Mouse (Mus musculus) CH12.LX (cell line): ENCODE results near the gene Defb33. TPM values are rescaled to one million over a fixed set of nuclear protein-coding genes. Genes with fewer than 3 reads are reported as not detected.

Source experiments
- DNase-seq: peaks from one replicate; pipeline ENCODE4 v3.0.0-alpha.2; 2013; ENCODE audit errors: extremely low read depth
- H3K27ac ChIP-seq: 2 replicates; pipeline ENCODE4 v1.5.1; 2012; ENCODE audit warnings: low read depth, mild to moderate bottlenecking, control low read depth, moderate library complexity; ENCODE audit not compliant: insufficient read depth
- H3K27me3 ChIP-seq: replicated peaks from 2 replicates; pipeline ENCODE3; 2012; ENCODE audit warnings: inconsistent platforms
- H3K36me3 ChIP-seq, 2 experiments: replicated peaks in 1 of 2; 2 replicates each; pipeline versions ENCODE3 to v1.6.1; 2012; ENCODE audit warnings: inconsistent platforms in 1 of 2, low read length in 1 of 2, mild to moderate bottlenecking in 1 of 2, mixed read lengths in 1 of 2, moderate library complexity in 1 of 2; ENCODE audit not compliant: control insufficient read depth in 1 of 2, insufficient read depth in 1 of 2
- H3K4me1 ChIP-seq, 2 experiments: 2 replicates each; pipeline ENCODE4 v1.6.1; 2012; ENCODE audit warnings: inconsistent platforms in 1 of 2, moderate library complexity in 1 of 2; ENCODE audit not compliant: insufficient read depth in 2 of 2, control insufficient read depth in 1 of 2
- H3K4me2 ChIP-seq: 2 replicates; pipeline ENCODE4 v1.6.1; 2012; ENCODE audit warnings: low read depth, mild to moderate bottlenecking, control low read depth; ENCODE audit not compliant: poor library complexity, insufficient read depth, severe bottlenecking
- H3K4me3 ChIP-seq, 3 experiments: fragments of 150-350 bp in 1 of 3; sonication (generic) in 1 of 3; replicated peaks in 1 of 3; 2 replicates each; pipeline versions ENCODE3 to v1.5.1; 2011 to 2012; ENCODE audit warnings: low read depth in 2 of 3, low read length in 2 of 3, mild to moderate bottlenecking in 2 of 3, moderate library complexity in 2 of 3, control low read depth in 1 of 3, improper control_type of control experiment in 1 of 3, inconsistent platforms in 1 of 3, mixed read lengths in 1 of 3; ENCODE audit not compliant: poor library complexity in 1 of 3
- H3K79me2 ChIP-seq: replicated peaks from 2 replicates; pipeline ENCODE4 v1.6.1; 2012; ENCODE audit warnings: mild to moderate bottlenecking, moderate library complexity; ENCODE audit not compliant: control insufficient read depth, poor library complexity, insufficient read depth, severe bottlenecking; ENCODE audit errors: extremely low read depth
- H3K9ac ChIP-seq: 2 replicates; pipeline ENCODE4 v1.6.1; 2012; ENCODE audit warnings: low read depth, mild to moderate bottlenecking, control low read depth, moderate library complexity; ENCODE audit not compliant: insufficient read depth
- H3K9me3 ChIP-seq: replicated peaks from 2 replicates; pipeline ENCODE3; 2012; ENCODE audit warnings: low read length, inconsistent platforms, mixed read lengths
- CTCF ChIP-seq, 2 experiments: IDR thresholded peaks in 1 of 2; conservative IDR thresholded peaks in 1 of 2; 2 replicates each; pipeline ENCODE4 v1.5.1; 2011 to 2012; ENCODE audit warnings: low read depth in 2 of 2, low read length in 2 of 2, improper control_type of control experiment in 1 of 2, inconsistent platforms in 1 of 2, mild to moderate bottlenecking in 1 of 2, moderate library complexity in 1 of 2
- PAX5 ChIP-seq: IDR thresholded peaks from 2 replicates; pipeline ENCODE4 v1.6.1; 2012; ENCODE audit warnings: low read length, inconsistent platforms, mixed read lengths
- POLR2AphosphoS2 ChIP-seq: IDR thresholded peaks from 2 replicates; pipeline ENCODE4 v1.6.1; 2011; ENCODE audit warnings: low read depth, low read length, improper control_type of control experiment
- RCOR1 ChIP-seq: conservative IDR thresholded peaks from 2 replicates; pipeline ENCODE4 v1.6.1; 2012; ENCODE audit warnings: low read depth, mild to moderate bottlenecking, inconsistent platforms, low read length, improper control_type of control experiment
- TBP ChIP-seq: conservative IDR thresholded peaks from 2 replicates; pipeline ENCODE4 v1.6.1; 2011; ENCODE audit warnings: low read depth, low read length, improper control_type of control experiment
- TCF12 ChIP-seq: IDR thresholded peaks from 2 replicates; pipeline ENCODE4 v1.6.1; 2014; ENCODE audit warnings: low read depth, mild to moderate bottlenecking, inconsistent platforms, low read length, improper control_type of control experiment
- ZNF384 ChIP-seq: IDR thresholded peaks from 2 replicates; pipeline ENCODE4 v1.6.1; 2012; ENCODE audit warnings: low read depth, low read length, improper control_type of control experiment, inconsistent platforms
- dilution Hi-C: fragments of 300-500 bp; cut with MboI; formaldehyde crosslinking; loops from 2 replicates; pipeline ENCODE4 v1.14.3; 2020; ENCODE audit warnings: low sequenced_read_pairs; ENCODE audit not compliant: extremely low pct_unique_long_range_greater_than_20kb, extremely low pct_ligation_motif_present
- in situ Hi-C: fragments of 300-500 bp; cut with MboI; formaldehyde crosslinking; loops from 3 replicates; pipeline ENCODE4 v1.14.3; 2019; ENCODE audit warnings: low sequenced_read_pairs, low pct_ligation_motif_present, low pct_unique_long_range_greater_than_20kb, mixed read lengths
- polyA plus RNA-seq: library from polyadenylated mRNA; unstranded; fragments of >175 nt; gene quantifications from 2 replicates; pipeline ENCODE4 v1.2.1, GENCODE M21; 2012; ENCODE audit warnings: low read depth; ENCODE audit not compliant: insufficient read length
- total RNA-seq, 2 experiments: library from RNA; depleted of rRNA; stranded (reverse); fragments of 300-350 nt in 1 of 2; fragments of >200 nt in 1 of 2; gene quantifications; 2 replicates each; pipeline ENCODE4 v1.2.3; 2012 to 2014

The Defb33 gene
- total and polyA plus RNA-seq, 3 experiments: not detected

DNA sequence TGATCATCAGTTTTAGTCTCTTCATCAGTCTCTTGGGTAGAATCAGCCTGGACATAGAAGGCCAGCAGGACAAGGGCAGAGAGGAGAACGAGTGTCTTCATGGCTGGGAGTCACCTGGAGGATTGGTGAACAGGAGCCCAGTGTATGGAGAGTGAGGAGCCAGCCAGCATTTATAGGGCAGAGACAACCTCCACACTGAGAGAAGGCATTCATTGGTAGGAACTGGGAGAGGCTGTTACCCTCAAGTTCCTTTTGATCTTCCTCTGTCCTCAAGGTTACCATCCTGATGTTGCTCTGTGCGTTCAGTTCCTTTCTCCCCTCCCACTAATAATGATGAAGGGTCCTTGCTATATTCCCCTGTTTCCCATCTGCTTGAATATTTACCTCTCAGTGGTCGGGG, 52.1 kb downstream of the Defb33 start, which contains the start of gene AY761185:
TSS of gene AY761185 (minus strand) at position 101 of the 400 bp plus-strand sequence.
- Histone ChIP-seq H3K4me2 (no peak within 1 kb of the TSS), H3K79me2 (no peaks in the 10 kb centered on the region), H3K36me3 (no peaks in the 10 kb centered on the region), H3K27ac (no peak within 1 kb of the TSS), H3K4me3 (no peak within 1 kb of the TSS), H3K4me1 (no peaks in the 10 kb centered on the region), H3K9ac (no peak within 1 kb of the TSS), H3K9me3 (no peaks in the 10 kb centered on the region), H3K27me3 (peaks cover under 1% of the 10 kb centered on the region)
- DNase-seq: no peak
- in situ Hi-C loops (no loop called here), dilution Hi-C loops (no loop called here)
- TF ChIP-seq RCOR1 (no peak), TBP (no peak), PAX5 (no peak), POLR2AphosphoS2 (no peak), ZNF384 (no peak), CTCF (conservative IDR thresholded peaks at IDR 0.05 in 1 of 2, IDR thresholded peaks at IDR 0.05 in 1 of 2; ENCODE audit: low read depth in 2 of 2, low read length in 2 of 2) (no peak), TCF12 (no peak)

Other genes with a start within 250 kb of the Defb33 start
- gene Gm15056, start 10.0 kb downstream of the Defb33 start, total RNA-seq (2012; rRNA removed): not detected in 2 replicates
- gene Gm15056, start 10.0 kb downstream of the Defb33 start, total RNA-seq (2014; rRNA removed): not detected in 2 replicates
- not detected in 2 replicates for gene Gm15056, start 10.0 kb downstream of the Defb33 start, polyA plus RNA-seq
- not detected in 2 replicates for gene Gm6040, start 29.4 kb downstream of the Defb33 start, total RNA-seq (2012; rRNA removed)
- gene Gm6040, start 29.4 kb downstream of the Defb33 start, total RNA-seq (2014; rRNA removed): not detected in 2 replicates
- gene Gm6040, start 29.4 kb downstream of the Defb33 start, polyA plus RNA-seq: not detected in 2 replicates
- gene AY761185, start 52.0 kb downstream of the Defb33 start, total RNA-seq (2012; rRNA removed): not detected in 2 replicates
- not detected in 2 replicates for gene AY761185, start 52.0 kb downstream of the Defb33 start, total RNA-seq (2014; rRNA removed)
- gene AY761185, start 52.0 kb downstream of the Defb33 start, polyA plus RNA-seq: not detected in 2 replicates
- not detected in 2 replicates for gene Defa21, start 132.9 kb downstream of the Defb33 start, total RNA-seq (2012; rRNA removed)
- gene Defa21, start 132.9 kb downstream of the Defb33 start, total RNA-seq (2014; rRNA removed): not detected in 2 replicates
- not detected in 2 replicates for gene Defa21, start 132.9 kb downstream of the Defb33 start, polyA plus RNA-seq
- not detected in 2 replicates for gene Defa23, start 162.4 kb downstream of the Defb33 start, total RNA-seq (2012; rRNA removed)
- gene Defa23, start 162.4 kb downstream of the Defb33 start, total RNA-seq (2014; rRNA removed): not detected in 2 replicates
- gene Defa23, start 162.4 kb downstream of the Defb33 start, polyA plus RNA-seq: not detected in 2 replicates
- gene Defa35, start 172.4 kb downstream of the Defb33 start, total RNA-seq (2012; rRNA removed): not detected in 2 replicates
- not detected in 2 replicates for gene Defa35, start 172.4 kb downstream of the Defb33 start, total RNA-seq (2014; rRNA removed)
- gene Defa35, start 172.4 kb downstream of the Defb33 start, polyA plus RNA-seq: not detected in 2 replicates
- not detected in 2 replicates for gene Defa25, start 191.8 kb downstream of the Defb33 start, total RNA-seq (2012; rRNA removed)
- not detected in 2 replicates for gene Defa25, start 191.8 kb downstream of the Defb33 start, total RNA-seq (2014; rRNA removed)
- not detected in 2 replicates for gene Defa25, start 191.8 kb downstream of the Defb33 start, polyA plus RNA-seq
- not detected in 2 replicates for gene Gm14851, start 203.4 kb downstream of the Defb33 start, total RNA-seq (2012; rRNA removed)
- not detected in 2 replicates for gene Gm14851, start 203.4 kb downstream of the Defb33 start, total RNA-seq (2014; rRNA removed)
- gene Gm14851, start 203.4 kb downstream of the Defb33 start, polyA plus RNA-seq: not detected in 2 replicates
- not detected in 2 replicates for gene Defa30, start 242.0 kb downstream of the Defb33 start, total RNA-seq (2012; rRNA removed)
- not detected in 2 replicates for gene Defa30, start 242.0 kb downstream of the Defb33 start, total RNA-seq (2014; rRNA removed)
- gene Defa30, start 242.0 kb downstream of the Defb33 start, polyA plus RNA-seq: not detected in 2 replicates